24 mouse cellular contexts compared by ENCODE assay signal in the genomic region with DNA sequence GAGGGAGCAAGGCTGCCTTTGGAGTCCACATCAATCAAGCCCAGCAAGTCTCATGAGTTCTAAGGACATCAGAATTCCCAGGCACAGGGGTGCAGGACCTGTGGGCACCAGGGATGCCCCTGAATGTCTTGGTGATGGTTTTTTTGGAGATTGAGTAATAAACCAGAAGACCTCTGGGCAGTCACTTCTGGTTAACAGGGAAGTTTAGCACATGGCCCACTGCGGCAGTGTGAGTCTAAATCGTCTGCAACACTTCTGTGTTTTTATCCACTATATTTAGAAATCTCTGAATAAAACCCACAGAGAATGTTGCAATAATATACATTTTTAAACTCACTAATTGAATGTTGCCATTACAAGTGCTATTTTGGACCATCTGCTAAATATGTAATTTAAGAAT.
DNase-seq lines count a peak whose midpoint lies in the region; ATAC-seq lines count a peak whose summit lies in the region.
"Had no signal": no experiment of that assay in that cellular context is flagged by ENCODE, and none has a peak within 500 bp of the region (broad histone marks: within the 10 kb centered on the region; RNA-seq: fewer than 3 reads in every experiment).

No protein-coding gene starts in this region.

- no peaks in the 10 kb centered on the region for H3K36me3 ChIP-seq in kidney, embryonic 16.5 days (ENCODE audit: insufficient read depth, low read length)
- H3K36me3 ChIP-seq: hindbrain, embryonic 13.5 days had no signal

- no peaks in the 10 kb centered on the region for H3K9me3 ChIP-seq in kidney, embryonic 16.5 days (ENCODE audit: low read length)
- H3K9me3 ChIP-seq: forebrain, embryonic 10.5 days; forebrain, embryonic 13.5 days; hindbrain, embryonic 13.5 days had no signal

- H3K27ac ChIP-seq in kidney, embryonic 16.5 days (ENCODE audit: low read length), result peak overlapping the region; percentile 48; the same call in 1 of the 2 replicates
- H3K27ac ChIP-seq: forebrain, embryonic 10.5 days; forebrain, embryonic 13.5 days; hindbrain, embryonic 13.5 days had no signal

- no peak for DNase-seq in kidney, adult 11 months
- DNase-seq in MN1 (ENCODE audit: low spot score), result peak; percentile 69
- DNase-seq in retina, postnatal 1 day, result no peak
- DNase-seq in layer of hippocampus, postnatal 10 days (ENCODE audit: low spot score in 2 of 2), result no peak
- DNase-seq: adrenal gland, adult 8-10 months; adrenal gland, postnatal 25 days; cerebellum, adult 18-20 months; cerebellum, adult 9-10 months; cerebellum, postnatal 25 days; gastrocnemius, postnatal 10 days; gastrocnemius, postnatal 36 days; heart, adult 11 months had no signal

- no peak overlapping the region for H3K4me2 ChIP-seq in kidney, embryonic 16.5 days (replicated peaks; ENCODE audit: low read depth, low read length)
- H3K4me2 ChIP-seq: forebrain, embryonic 13.5 days; heart, embryonic 11.5 days; hindbrain, embryonic 13.5 days had no signal

- 86% methylated on average over 2 of the region's 2 CpGs for WGBS in kidney, embryonic 16.5 days

- peaks cover 13% of the 10 kb centered on the region for H3K4me1 ChIP-seq in kidney, embryonic 16.5 days (ENCODE audit: insufficient read depth, low read length)

- H3K9ac ChIP-seq in kidney, embryonic 16.5 days (replicated peaks; ENCODE audit: low read length), result no peak overlapping the region
- H3K9ac ChIP-seq: forebrain, embryonic 13.5 days; hindbrain, embryonic 13.5 days had no signal

- H3K4me3 ChIP-seq in kidney, embryonic 16.5 days (ENCODE audit: low read length), result no peak overlapping the region
- H3K4me3 ChIP-seq: forebrain, embryonic 10.5 days; forebrain, embryonic 13.5 days; hindbrain, embryonic 13.5 days had no signal

- no peak for ATAC-seq in kidney, embryonic 16.5 days (ENCODE audit: low FRiP score, low TSS enrichment)
- ATAC-seq in granulocyte monocyte progenitor cell, adult 5-6 weeks (replicated peaks; ENCODE audit: poor library complexity, severe bottlenecking), result peak; percentile 89
- ATAC-seq in monocyte, adult 5-6 weeks (replicated peaks; ENCODE audit: insufficient number of reproducible peaks, low FRiP score, low TSS enrichment, poor library complexity, severe bottlenecking), result peak; percentile 55; the same call in 1 of the 2 replicates
- ATAC-seq: activated CD4-positive, CD25-positive, alpha-beta regulatory T cell, adult 4 months; CD4-positive, CD25-positive, alpha-beta regulatory T cell, adult 4 months; forebrain, embryonic 13.5 days; forebrain, embryonic 16.5 days; hindbrain, embryonic 16.5 days; inflammation-experienced regulatory T-cells, adult 6 months had no signal

- no peaks in the 10 kb centered on the region for H3K27me3 ChIP-seq in kidney, embryonic 16.5 days (ENCODE audit: insufficient read depth, low read length)
- H3K27me3 ChIP-seq: forebrain, embryonic 13.5 days; hindbrain, embryonic 13.5 days had no signal
